Mouse (Mus musculus) T-helper 1 cell (primary cell): ENCODE data around the gene Acsl3.

Source experiments
- in situ Hi-C: fragments of 300-600 bp; cut with MboI, MseI; formaldehyde crosslinking; loops from one replicate; pipeline ENCODE4 v1.15.1; 2025; ENCODE audit warnings: high pct_unique_total_duplicates

Acsl3 gene

GRCm38 (mm10) chr1:78684128-78684527 lies 26.5 kb downstream of the Acsl3 start:
- in situ Hi-C loops = loop anchor here (10.0 kb wide), 1 partner anchor 159 kb away; no protein-coding TSS in a partner anchor

DNA sequence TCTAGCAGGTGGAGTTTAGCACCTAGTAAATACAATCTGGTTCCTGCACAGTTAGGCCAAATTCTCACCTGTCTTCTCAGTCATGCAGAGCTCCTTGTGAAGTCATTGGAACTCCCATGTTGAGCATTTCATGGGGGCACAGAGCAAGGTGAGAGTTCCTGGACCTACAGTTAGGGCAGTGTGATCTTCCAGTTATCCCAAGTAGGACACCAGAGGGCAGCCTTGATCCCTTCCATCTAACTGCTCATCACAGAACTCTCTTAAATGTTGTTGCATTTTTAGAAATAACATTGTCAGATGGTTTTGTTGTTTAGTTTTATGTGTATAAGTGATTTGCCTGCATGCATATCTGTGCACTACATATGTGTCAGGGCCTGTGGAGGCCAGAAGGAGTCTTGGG lies 29.2 kb downstream of the Acsl3 start:
- in situ Hi-C loops = loop anchor here (10.0 kb wide), 1 partner anchor 162 kb away; no protein-coding TSS in a partner anchor

GRCm38 (mm10) chr1:78688149-78688548 lies 30.5 kb downstream of the Acsl3 start:
- in situ Hi-C loops = loop anchor here (10.0 kb wide), 1 partner anchor 163 kb away; no protein-coding TSS in a partner anchor

DNA sequence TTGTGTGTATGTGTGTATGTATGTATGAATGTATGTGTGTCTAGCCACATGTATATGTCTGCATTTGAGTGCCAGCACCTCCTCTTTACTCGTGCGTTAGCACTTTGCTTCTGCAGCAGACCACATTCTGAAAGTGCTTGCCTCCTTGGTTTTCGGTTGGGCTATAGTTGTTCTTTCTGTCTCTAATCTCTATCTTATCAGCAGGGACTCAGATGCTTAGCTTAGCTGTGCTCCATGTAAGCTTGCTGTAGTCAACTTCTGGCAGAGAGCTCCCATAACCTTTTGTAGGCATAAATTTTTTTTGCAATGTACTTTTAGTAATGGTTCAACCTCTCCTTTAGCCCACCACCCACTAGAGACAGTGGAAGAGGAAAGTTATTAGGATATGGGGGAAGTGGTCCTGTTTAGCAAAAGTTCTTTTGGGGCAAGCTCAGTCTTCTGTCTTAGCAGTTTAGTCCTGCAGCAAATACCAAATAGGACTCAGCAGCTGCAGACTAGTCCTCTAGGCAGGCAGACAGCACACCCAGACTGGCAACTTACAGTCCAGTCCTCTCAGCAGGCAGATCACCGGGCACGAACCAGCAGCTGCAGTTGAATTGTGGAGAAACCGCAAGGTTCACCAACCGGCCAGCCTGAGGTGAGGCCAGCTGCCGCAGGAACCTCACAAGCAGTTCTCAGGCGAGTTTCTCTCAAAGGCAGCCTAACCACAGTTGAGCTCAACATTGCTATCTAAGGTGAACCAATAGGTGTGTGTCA lies 37.1 kb downstream of the Acsl3 start:
- in situ Hi-C loops = no loop called here

GRCm38 (mm10) chr1:78696305-78696704 lies 38.7 kb downstream of the Acsl3 start:
- in situ Hi-C loops = no loop called here

- in situ Hi-C loops = no loop called here
These were observed 39.3 kb downstream of the Acsl3 start for GRCm38 (mm10) chr1:78696903-78697302.

GRCm38 (mm10) chr1:78698138-78698537 lies 40.5 kb downstream of the Acsl3 start:
- in situ Hi-C loops = no loop called here

- in situ Hi-C loops = loop anchor here (25.0 kb wide), 1 partner anchor 1386 kb away; no protein-coding TSS in a partner anchor
These were observed 44.1 kb downstream of the Acsl3 start for GRCm38 (mm10) chr1:78701740-78702139.

DNA sequence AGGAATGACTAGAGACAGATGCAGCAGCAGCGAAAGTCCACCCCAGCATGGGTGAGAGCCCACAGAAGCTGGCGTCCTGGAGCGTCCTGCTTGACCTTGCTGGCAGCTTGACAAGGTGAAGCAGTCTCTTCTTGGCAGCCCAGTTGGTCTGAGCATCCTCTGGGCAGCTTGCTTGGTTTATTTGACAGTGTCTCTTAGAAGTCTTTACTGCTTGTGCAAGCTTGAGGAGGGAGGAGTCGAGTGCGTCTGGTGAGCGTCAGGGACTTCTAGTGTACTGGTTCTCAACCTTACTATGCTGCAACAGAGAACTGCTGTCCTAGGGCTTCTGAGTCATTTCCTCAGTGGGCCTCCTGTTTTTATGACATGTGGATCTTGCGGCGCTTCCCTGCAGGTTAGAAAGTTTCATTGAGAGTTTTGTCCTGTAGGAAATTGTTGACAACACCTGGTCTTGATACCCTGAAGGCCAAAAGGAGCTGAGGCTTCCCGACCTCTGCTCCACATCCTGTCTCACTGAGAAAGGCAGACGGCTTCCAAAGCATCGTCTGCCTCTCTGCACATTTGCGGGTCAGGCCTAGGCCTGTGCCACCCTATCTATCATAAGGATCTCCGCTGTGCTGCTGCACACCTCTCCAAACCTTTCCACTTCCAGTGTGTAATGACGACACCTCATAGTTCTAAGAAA lies 44.8 kb downstream of the Acsl3 start:
- in situ Hi-C loops = loop anchor here (25.0 kb wide), 1 partner anchor 1385 kb away; no protein-coding TSS in a partner anchor

GRCm38 (mm10) chr1:78702964-78703285 lies 45.3 kb downstream of the Acsl3 start:
- in situ Hi-C loops = loop anchor here (25.0 kb wide), 1 partner anchor 1384 kb away; no protein-coding TSS in a partner anchor

DNA sequence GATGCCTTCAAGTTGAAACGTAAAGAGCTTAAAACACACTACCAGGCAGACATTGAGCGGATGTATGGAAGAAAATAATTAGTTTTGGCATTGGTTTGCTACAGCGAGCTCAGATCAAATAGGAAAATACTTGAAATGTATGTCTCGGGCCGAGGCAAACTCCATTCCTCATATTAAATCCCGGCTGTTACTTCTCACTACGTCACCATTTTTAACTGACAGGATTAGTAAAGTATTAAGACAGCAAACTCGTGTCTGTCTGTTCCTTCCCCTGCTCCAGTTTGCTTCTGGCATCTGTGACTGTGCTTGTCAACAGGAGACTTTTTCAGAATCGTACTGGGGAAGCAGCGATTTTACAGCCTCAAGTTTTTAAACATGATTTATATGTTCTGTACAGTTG lies 48.7 kb downstream of the Acsl3 start:
- in situ Hi-C loops = loop anchor here (25.0 kb wide), 1 partner anchor 1381 kb away; no protein-coding TSS in a partner anchor

DNA sequence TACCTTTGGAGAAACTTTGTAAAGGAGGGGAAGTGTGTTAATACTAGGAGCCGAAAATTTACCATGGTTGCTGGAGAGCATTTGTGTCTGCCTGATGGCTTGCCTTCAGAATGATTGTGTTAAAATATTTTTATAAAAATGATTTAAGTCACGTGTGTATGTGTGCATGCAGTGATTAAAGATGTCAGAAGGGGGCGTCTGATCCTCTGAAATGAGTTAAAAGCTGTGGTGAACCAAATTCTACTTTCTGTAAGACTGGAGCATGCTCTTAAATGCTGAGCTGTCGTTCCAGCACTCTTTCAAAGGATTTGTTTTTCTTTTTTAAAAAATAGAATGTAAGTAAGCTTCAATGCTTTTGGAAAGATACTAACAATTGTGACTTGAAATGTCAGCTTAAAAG lies 49.7 kb downstream of the Acsl3 start:
- in situ Hi-C loops = loop anchor here (25.0 kb wide), 1 partner anchor 1380 kb away; no protein-coding TSS in a partner anchor

GRCm38 (mm10) chr1:78710026-78710425 lies 52.4 kb downstream of the Acsl3 start:
- in situ Hi-C loops = loop anchor here (25.0 kb wide), 1 partner anchor 1377 kb away; no protein-coding TSS in a partner anchor

GRCm38 (mm10) chr1:78710613-78711329 lies 53.1 kb downstream of the Acsl3 start:
- in situ Hi-C loops = loop anchor here (25.0 kb wide), 1 partner anchor 1377 kb away; no protein-coding TSS in a partner anchor

DNA sequence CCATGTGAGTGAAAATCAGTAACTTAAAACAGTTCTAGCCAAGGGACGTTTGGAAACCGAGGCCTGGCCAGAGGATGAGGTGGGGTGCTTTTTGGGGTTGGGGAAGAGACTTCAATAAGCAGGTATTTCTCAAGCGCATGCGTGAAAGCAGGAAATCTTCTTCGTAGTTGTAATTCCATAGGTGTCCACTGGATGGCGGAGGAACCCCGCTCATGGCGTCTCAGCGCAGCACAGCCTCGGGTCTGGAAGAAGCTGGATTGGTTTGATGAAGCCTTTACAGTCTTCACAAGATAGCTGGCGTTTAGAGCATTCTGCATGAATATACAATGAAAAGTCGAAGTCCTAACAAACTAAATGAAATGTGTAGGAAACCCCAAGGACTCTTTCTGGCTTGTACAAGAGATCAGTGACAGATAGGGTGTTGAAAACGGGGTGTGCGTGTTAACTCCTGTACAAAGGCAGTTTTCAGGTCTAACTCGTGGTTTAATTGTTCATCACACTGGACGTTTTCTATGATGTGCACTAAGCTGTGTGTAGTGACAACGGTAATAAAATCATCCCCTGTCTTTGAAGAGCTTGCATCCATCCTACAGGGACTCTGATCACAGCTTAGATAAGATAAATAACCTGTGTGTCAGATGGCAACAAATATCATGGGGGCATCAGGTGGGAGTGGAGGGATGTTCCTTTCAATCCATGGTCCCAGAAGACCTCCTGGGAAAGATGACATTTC lies 67.0 kb downstream of the Acsl3 start:
- in situ Hi-C loops = loop anchor here (5.0 to 25.0 kb wide), 2 partner anchors 958 to 1363 kb away; no protein-coding TSS in a partner anchor

GRCm38 (mm10) chr1:78725191-78725490 lies 67.5 kb downstream of the Acsl3 start:
- in situ Hi-C loops = no loop called here

- in situ Hi-C loops = no loop called here
These were observed 68.1 kb downstream of the Acsl3 start for GRCm38 (mm10) chr1:78725617-78726223.

GRCm38 (mm10) chr1:78730114-78730720 lies 72.6 kb downstream of the Acsl3 start:
- in situ Hi-C loops = no loop called here

DNA sequence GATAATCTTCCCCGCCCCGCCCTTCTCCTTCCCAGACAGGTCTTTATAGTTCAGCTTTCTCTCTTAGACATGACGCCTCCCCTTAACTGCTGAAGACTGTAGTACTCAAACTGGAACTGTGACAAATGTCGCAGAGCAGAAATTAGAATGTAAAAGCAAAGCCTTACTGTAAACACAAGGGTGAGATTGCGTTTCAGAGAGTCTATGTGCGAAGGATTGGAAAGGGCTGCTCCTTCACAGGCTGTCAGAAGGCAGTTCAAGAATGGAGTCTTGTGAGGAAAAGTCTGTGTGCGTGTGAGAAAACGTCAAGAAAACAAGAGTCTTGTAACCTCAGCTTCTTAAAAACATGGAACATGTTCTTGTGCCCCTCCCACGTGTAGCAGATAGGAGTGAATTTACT lies 74.7 kb downstream of the Acsl3 start:
- in situ Hi-C loops = no loop called here

- in situ Hi-C loops = no loop called here
These were observed 76.8 kb downstream of the Acsl3 start for GRCm38 (mm10) chr1:78734261-78735000.
